Mouse (Mus musculus) limb, embryonic 14.5 days (tissue): Measurements from ENCODE around the gene Fcf1. TPM values are rescaled to one million over a fixed set of nuclear protein-coding genes. Genes with fewer than 3 reads are reported as not detected.

Experiments
- ATAC-seq: fragments of 200-750 bp; cut with Nextera tagmentation; 2 replicates; pipeline ENCODE4 v1.8.0; 2017; ENCODE audit warnings: low read depth, moderate number of reproducible peaks, moderate TSS enrichment; ENCODE audit not compliant: low FRiP score
- DNase-seq: peaks from one replicate; pipeline ENCODE4 v3.0.0-alpha.2; 2015; ENCODE audit warnings: low spot score
- H3K27ac ChIP-seq: fragments of 300-500 bp; sonication (generic); replicated peaks from 2 replicates; pipeline ENCODE4 v1.5.1; 2014; ENCODE audit warnings: low read depth, mild to moderate bottlenecking, low read length, moderate library complexity, mixed read lengths
- H3K27me3 ChIP-seq: fragments of 300-500 bp; sonication (generic); 2 replicates; pipeline ENCODE4 v1.6.1; 2014; ENCODE audit warnings: low read length, mixed read lengths; ENCODE audit not compliant: control insufficient read depth, insufficient read depth
- H3K36me3 ChIP-seq: fragments of 300-500 bp; sonication (generic); 2 replicates; pipeline ENCODE4 v1.6.1; 2014; ENCODE audit warnings: mild to moderate bottlenecking, low read length, moderate library complexity, mixed read lengths; ENCODE audit not compliant: control insufficient read depth, insufficient read depth
- H3K4me1 ChIP-seq: fragments of 300-500 bp; sonication (generic); 2 replicates; pipeline ENCODE4 v1.6.1; 2014; ENCODE audit warnings: antibody characterized with exemption, low read length, mixed read lengths; ENCODE audit not compliant: control insufficient read depth, insufficient read depth
- H3K4me2 ChIP-seq: fragments of 300-500 bp; sonication (generic); replicated peaks from 2 replicates; pipeline ENCODE4 v1.6.1; 2014; ENCODE audit warnings: low read depth, mild to moderate bottlenecking, low read length, moderate library complexity; ENCODE audit not compliant: severe bottlenecking
- H3K4me3 ChIP-seq: fragments of 300-500 bp; sonication (generic); replicated peaks from 2 replicates; pipeline ENCODE4 v1.5.1; 2014; ENCODE audit warnings: low read length
- H3K9ac ChIP-seq: fragments of 300-500 bp; sonication (generic); 2 replicates; pipeline ENCODE4 v1.6.1; 2014; ENCODE audit warnings: mild to moderate bottlenecking, low read depth, low read length, moderate library complexity; ENCODE audit not compliant: severe bottlenecking
- H3K9me3 ChIP-seq: fragments of 300-500 bp; sonication (generic); 2 replicates; pipeline ENCODE4 v1.6.1; 2016; ENCODE audit warnings: low read length; ENCODE audit not compliant: control insufficient read depth
- POLR2A ChIP-seq: fragments of 200-500 bp; IDR thresholded peaks from 2 replicates; pipeline ENCODE4 v1.8.0; 2012; ENCODE audit warnings: inconsistent platforms, mild to moderate bottlenecking, moderate library complexity, borderline replicate concordance; ENCODE audit not compliant: insufficient read depth, insufficient read length; ENCODE audit errors: extremely low read depth
- WGBS: fragments of 180-500 bp; shearing (Covaris S2); extraction: QIAGEN DNeasy Blood & Tissue Kit; methylation state at CpG from one replicate; pipeline ENCODE4 v1.1.7; 2014; 5-methylcytosine and 5-hydroxymethylcytosine counted together
- polyA plus RNA-seq, 2 experiments: library from polyadenylated mRNA; depleted of rRNA in 1 of 2; stranded (reverse) in 1 of 2; unstranded in 1 of 2; fragments of >200 nt; fragmentation: Nextera tagmentation in 1 of 2; extraction: Ambion mirVana in 1 of 2; gene quantifications; 2 replicates each; pipeline versions ENCODE4 v1.2.1 to v1.2.3; 2012 to 2014

Gene Fcf1
- polyA plus RNA-seq, 2 experiments = 132 to 138 TPM

- Histone ChIP-seq H3K4me3 (no peak overlapping the region), H3K9me3 (no peaks in the 10 kb centered on the region), H3K27me3 (no peaks in the 10 kb centered on the region), H3K36me3 (peaks cover 24% of the 10 kb centered on the region), H3K27ac (no peak overlapping the region), H3K4me1 (no peaks in the 10 kb centered on the region), H3K4me2 (no peak overlapping the region), H3K9ac (no peak overlapping the region)
- WGBS = 74% methylated on average over 8 of the region's 8 CpGs
- no peak for ATAC-seq
- no peak for DNase-seq
- TF ChIP-seq POLR2A = no peak
Measured at GRCm38 (mm10) chr12:84951531-84951930, 19.2 kb upstream of the Fcf1 start.

- Histone ChIP-seq H3K36me3 (peaks cover 18% of the 10 kb centered on the region), H3K4me2 (no peak overlapping the region), H3K9me3 (no peaks in the 10 kb centered on the region), H3K27ac (no peak overlapping the region), H3K27me3 (no peaks in the 10 kb centered on the region), H3K9ac (no peak overlapping the region), H3K4me3 (no peak overlapping the region), H3K4me1 (no peaks in the 10 kb centered on the region)
- DNase-seq (no peak), ATAC-seq (no peak)
- whole genome bisulfite sequencing = 86% methylated on average over 1 of the region's 1 CpGs
- no peak for TF ChIP-seq POLR2A
Measured at GRCm38 (mm10) chr12:84952351-84952750, 18.3 kb upstream of the Fcf1 start.

GRCm38 (mm10) chr12:84956317-84956716, 14.4 kb upstream of the Fcf1 start:
- no peak overlapping the region for H3K9ac ChIP-seq
- H3K9me3 ChIP-seq = no peaks in the 10 kb centered on the region
- no peak overlapping the region for H3K27ac ChIP-seq
- TF ChIP-seq POLR2A = no peak
- no peaks in the 10 kb centered on the region for H3K4me1 ChIP-seq
- ATAC-seq (no peak), DNase-seq (no peak)
- 93% methylated on average over 3 of the region's 3 CpGs for WGBS
- 0 out of 2 replicates have a peak, but pooled peaks cover 4% of the 10 kb centered on the region for H3K36me3 ChIP-seq
- H3K27me3 ChIP-seq = no peaks in the 10 kb centered on the region
- H3K4me2 ChIP-seq = no peak overlapping the region
- no peak overlapping the region for H3K4me3 ChIP-seq

GRCm38 (mm10) chr12:84958794-84959356, 11.8 kb upstream of the Fcf1 start:
- no peaks in the 10 kb centered on the region for H3K27me3 ChIP-seq
- 0 out of 2 replicates have a peak, but pooled peaks cover 4% of the 10 kb centered on the region for H3K36me3 ChIP-seq
- no peaks in the 10 kb centered on the region for H3K4me1 ChIP-seq
- no peak for TF ChIP-seq POLR2A
- no peak overlapping the region for H3K4me2 ChIP-seq
- H3K9me3 ChIP-seq = no peaks in the 10 kb centered on the region
- DNase-seq (no peak), ATAC-seq (no peak)
- no peak overlapping the region for H3K4me3 ChIP-seq
- no peak overlapping the region for H3K9ac ChIP-seq
- 86% methylated on average over 1 of the region's 1 CpGs for WGBS
- no peak overlapping the region for H3K27ac ChIP-seq

GRCm38 (mm10) chr12:84962606-84963005, 8.1 kb upstream of the Fcf1 start:
- Histone ChIP-seq H3K27ac (no peak overlapping the region), H3K9me3 (no peaks in the 10 kb centered on the region), H3K4me2 (no peak overlapping the region), H3K27me3 (no peaks in the 10 kb centered on the region), H3K36me3 (no peaks in the 10 kb centered on the region), H3K9ac (no peak overlapping the region), H3K4me3 (no peak overlapping the region), H3K4me1 (no peaks in the 10 kb centered on the region)
- ATAC-seq (no peak), DNase-seq (no peak)
- WGBS = 83% methylated on average over 7 of the region's 7 CpGs
- TF ChIP-seq POLR2A = no peak
